Mouse (Mus musculus): ENCODE results near the gene Adrb1.
"Not testable (repeated sequence)": the region's sequence is repeated elsewhere in the genome, so short reads cannot be mapped to it uniquely, and the experiment has no call there.

Adrb1 gene

DNA sequence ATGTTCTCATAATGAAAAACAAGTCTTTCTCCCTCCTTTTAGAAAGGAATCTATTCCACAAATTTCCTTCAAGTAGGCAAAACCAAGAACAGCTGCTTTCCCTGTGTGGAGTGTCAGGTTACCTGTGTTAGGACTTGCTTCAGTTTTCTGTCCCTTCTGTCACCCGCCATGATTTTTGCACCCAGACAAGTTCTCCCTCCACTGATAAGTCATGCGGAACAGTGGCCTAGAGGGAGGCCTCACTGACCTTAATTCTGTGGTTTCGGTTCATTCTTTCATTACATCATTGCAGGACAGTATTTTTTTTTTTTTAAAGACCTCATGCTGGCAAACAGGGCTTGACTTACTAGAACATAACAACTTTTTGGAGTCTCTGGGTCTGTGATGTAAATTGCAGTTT, 27.3 kb downstream of the Adrb1 start:
- no peak for DNase-seq (ENCODE audit: low spot score in 2 of 2)

DNA sequence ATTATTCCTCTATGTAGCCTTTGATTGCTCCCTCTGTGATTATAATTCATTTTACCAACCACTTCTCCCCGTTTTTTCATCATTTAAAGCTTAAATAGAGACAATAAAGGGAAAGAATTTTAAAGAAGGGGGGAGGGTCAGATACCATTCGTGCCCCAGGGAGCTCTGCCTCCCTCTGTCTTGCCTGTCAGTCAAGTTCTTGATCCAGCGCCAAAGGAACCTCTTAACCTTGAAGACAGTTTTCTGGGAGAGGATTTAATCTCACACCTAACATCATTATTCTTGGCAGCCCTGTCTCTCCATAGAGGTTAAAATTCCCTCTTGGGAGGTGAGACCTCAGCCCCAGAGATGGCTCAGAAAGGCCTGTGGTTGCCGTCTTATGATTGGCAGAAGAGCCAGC, 28.7 kb downstream of the Adrb1 start:
- DNase-seq (ENCODE audit: low spot score in 2 of 2): no peak

DNA sequence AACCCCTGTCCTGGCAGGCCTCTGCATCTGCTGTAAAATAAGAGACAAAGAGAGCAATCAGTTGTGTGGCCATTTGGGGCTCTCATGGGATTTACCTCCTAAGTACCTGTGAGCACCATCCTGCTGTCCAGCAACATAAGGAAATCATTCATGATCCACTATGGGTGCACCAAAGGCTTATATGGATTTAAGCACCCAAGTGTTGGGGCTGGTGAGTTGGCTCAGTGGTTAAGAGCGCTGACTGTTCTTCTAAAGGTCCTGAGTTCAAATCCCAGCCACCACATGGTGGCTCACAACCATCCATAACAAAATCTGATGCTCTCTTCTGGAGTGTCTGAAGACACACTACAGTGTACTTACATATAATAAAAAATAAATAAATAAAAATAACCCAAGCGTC, 32.5 kb downstream of the Adrb1 start:
- not testable (repeated sequence) for DNase-seq (ENCODE audit: low spot score in 2 of 2)

DNA sequence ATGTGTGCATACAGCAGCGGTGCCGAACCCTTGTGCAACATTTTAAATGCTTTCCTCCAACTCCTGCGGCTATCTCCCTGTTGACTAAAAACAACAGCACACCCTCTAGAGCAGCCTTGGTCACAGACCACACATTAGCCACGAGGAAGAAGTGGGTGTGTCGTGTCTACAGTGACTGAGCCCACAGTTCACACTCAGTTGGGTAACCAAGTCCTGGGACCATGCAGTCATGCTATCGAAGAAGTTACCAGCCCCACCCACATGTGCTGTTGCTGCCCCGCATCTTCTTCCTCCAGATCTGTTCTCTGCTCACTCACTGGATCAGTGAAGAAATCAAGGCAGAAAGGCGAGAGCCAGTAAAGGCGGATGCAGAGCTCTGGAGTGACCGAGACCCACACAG, 34.4 kb downstream of the Adrb1 start:
- no peak for DNase-seq (ENCODE audit: low spot score in 2 of 2)

DNA sequence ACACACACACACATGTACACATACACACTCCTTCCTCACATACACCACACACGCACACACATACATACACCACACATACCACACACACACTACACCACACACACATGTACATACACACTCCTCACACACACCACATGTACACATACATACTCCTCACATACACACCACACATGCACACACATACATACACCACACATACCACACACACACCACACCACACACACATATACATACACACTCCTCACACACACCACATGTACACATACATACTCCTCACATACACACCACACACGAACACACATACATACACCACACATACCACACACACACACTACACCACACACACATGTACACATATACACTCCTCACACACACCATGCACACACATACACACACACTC, 36.3 kb downstream of the Adrb1 start:
- no peak for DNase-seq (ENCODE audit: low spot score in 2 of 2)

DNA sequence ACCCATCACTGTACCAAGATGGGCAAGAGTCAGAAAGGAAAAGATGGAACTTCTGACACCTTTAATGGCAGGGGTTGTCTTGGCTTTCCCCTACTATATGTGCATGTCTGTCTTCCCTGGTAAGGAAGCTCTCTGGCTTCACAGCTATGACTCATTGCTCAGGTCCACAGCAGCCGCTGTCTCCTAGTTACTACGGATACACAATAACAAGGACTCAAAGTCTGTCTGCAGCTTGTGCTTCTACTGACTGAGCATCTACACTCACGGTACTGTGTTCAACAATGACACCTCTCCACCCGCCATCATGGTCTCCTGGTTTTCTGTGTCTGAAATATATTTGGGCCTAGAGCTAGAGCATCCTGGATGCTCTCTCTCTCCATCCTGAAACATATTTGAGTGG, 37.7 kb downstream of the Adrb1 start:
- no peak for DNase-seq (ENCODE audit: low spot score in 2 of 2)

DNA sequence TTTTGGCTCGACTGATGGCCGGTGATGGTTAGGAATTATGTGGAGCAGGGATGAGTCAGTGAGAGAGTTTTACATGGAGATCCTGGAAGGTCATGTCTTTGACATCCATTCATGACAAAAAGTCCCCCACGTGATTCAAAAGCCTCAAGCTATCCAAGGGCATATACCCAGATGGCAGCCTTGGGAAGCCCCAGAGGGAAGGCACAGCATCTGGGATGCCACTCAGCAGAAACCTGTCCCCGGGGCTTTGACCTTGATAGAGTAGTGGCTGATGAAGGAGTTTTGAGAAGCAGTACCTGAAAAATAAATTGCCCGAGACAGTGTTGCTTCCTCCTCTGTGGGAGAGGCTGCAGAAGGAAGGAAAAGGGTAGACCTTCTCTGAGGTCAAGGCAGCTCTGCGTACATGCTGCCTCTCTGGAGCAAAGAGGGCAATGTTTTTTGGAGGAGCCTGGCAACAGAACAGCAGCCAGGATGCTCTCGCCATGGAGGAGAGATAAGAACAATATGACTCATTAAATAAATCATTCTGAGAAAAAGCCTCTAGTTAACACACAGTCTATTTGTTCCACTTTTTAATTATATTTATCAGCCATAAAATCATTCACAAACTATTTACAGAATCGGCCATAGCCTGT, 38.4 kb downstream of the Adrb1 start:
- no peak for DNase-seq (ENCODE audit: low spot score in 2 of 2)

DNA sequence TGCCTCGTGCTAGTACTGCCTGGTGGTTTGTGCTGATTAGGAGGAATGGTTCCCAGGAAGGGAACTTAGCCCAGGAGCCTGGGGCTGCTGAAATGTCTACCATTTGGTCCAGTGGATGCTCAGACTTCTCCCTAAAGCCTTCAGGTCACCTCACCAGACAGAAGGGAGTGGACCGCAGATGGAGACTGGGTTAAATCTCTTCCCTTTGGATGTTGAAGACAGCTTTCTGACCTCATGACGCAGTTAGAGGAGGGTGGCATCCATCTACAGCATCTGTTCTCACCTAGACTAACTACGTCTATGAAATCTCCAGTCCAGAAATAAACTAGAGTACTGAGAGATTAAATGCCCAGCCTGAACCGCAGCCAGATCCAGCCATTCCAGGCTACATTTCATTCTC, 39.1 kb downstream of the Adrb1 start:
- DNase-seq (ENCODE audit: low spot score in 2 of 2): no peak

DNA sequence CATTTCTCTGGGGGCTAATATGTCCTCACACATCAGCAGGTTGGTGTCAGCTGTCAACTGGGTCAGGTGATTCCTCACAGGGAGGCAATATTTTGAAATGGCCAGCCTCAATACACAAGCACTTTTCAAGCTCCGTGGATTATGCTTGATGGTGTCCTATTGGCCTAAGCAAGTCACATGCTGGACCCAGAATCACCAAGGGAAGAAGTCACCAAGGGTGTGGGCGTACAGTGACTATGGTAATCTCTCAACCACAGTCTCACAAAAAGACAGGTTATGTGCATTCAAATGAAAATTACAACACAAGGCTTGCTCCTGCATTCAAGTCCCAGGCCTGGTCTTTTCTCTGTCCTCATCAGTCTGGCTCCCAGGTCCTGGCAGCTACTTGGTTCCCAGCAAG, 39.7 kb downstream of the Adrb1 start:
- DNase-seq (ENCODE audit: low spot score in 2 of 2): no peak

DNA sequence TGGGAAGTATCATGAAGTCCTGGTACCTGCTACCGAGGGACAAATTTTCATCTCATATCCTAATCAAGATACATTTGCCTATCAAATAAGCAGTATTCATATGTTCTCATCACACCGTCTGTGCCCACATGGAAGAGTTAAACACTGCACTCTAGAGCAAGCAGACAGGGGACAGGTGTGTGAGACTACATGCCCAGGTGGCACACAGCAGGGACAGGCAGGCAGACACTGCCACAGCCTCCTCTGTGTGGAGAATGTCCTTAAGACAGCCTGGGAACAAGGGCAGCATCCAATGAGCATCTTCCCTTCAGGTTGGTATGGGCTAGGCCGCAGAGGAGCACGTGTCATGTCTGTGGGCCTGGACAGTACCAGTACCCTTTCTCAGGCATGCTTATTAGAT, 40.7 kb downstream of the Adrb1 start:
- no peak for DNase-seq (ENCODE audit: low spot score in 2 of 2)

DNA sequence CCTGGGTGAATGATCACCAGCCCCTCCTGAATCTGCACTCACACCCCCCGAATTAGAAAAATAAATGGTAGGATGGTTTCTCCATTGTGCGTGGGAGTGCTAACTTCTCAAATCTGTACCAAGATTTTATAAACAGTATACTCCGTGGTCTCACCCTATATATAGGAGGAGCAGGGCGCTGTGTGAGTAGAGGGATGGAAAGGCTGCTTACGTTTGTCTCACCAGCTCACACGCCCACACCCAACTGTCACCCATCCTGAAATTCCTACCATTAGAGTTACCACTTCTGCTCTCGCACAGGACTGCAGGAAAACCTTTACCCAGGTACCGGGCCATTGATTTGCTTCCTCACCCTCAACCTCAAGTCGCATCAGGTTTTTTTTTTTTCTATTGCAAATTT, 47.0 kb downstream of the Adrb1 start:
- DNase-seq (ENCODE audit: low spot score in 2 of 2): peak; percentile 40 to 79

DNA sequence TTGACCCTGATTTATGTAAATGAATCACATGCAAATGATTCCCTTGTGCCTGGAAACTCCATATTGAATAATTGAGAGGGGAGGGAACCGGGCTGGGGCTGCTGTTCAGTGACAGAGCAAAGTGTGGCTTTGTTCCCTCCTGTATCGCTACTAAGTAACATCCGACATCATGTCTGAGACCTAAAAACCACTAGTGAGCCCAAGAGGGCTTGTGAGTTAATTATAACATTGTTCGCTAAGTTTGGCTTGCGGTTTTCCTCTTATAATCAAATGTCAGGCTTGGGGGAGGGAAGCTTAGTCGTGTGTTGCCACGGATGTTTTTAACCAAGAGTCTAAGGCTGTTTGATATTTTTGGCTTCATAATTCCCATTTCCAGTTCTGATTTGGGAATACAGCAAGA, 50.2 kb downstream of the Adrb1 start:
- no peak for DNase-seq (ENCODE audit: low spot score in 2 of 2)

DNA sequence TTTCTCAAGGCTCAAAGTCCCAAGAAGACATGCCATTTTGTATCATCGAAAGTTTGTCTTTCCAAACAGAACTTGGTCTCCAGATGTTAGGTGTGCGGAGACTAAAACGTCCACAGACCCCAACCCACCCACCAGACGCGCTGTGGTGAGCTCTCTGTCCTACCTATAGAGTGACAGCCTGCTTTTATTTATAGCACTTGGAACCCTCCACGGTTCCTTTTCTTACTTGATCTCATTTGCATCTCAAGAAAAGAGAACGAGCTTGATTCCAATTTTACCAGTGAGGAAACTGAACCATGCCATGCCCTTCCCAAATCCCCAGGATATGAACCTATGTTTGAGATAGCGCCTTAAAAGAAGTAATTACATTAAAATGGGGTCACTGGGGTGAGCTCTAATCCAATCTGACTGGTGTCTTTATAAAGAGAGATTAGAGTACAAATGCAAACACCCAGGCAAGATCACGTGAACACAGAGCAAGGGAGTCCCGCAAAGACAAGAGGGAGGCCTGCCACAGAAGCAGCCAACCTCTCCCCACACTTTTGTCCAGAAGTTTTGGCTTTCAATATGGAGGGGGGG, 51.5 kb downstream of the Adrb1 start:
- DNase-seq (ENCODE audit: low spot score in 2 of 2): no peak

DNA sequence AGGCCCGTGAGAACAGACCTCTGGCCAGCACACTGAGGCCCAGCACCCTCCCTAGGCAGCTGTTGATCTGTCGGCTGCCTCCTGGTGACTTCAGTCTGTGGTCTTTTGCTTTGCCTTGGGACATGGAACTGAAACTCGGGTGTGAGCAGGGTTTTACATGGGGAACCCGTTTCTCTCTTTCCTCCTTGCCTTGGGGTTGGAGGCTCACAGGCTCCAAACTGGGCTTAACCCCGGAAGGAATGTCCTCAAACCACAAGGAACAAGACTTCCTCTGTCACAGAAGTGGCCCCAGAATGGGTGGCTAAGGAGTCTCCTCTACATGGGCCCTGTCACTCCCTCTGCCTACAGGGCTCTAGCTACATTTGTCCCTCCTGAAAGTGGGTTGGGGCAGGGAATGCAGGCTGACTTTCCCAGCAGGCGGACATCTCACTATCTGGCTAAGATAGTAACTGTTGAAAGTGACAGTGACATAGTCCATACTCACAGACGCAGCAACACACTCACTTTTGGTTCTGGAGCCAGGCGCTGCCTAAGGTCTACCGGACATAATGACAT, 52.5 kb downstream of the Adrb1 start:
- DNase-seq (ENCODE audit: low spot score in 2 of 2): no peak

DNA sequence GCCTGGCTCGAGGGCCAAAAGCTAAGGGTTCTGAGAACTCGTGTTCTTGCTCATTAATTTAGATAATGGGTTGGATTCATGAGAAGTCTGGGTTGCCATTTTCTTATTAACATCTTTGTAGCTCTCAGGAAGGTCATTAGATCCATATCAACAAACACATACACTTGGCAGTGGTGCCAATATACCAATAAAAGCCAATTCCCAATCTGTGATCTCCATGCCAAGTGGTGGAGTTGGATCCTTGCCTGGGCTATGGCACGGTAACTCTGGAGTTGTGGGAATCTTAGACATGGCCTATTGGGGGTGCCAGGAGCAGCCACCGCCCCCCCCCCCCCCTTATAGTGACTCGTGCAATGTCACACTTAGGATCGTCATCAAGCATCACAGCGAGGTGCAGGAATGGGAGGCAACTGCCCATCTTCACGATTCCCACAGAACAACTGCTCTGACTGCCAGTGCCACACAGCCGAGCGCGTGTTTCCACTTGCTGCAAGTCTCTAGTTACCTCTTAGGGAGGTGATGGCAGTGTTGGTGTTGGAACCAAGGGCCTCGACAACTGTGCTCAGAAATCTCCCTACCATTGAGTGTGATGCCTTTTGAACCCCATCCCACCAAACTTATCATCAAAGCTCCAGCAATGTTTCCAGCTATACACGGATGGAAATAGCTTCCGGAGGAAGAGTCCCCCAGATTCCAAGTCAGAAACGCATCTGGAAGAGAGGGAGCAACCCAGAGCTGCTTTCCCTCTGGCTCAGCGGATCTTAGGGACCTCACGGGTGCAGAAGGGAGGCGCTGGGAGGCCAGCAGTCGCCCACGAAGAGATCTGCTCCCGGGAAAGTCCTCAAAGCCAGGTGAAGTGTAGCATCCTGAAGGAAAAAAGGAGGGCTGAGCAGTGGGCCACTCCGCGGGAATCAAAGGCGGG, 53.2 kb downstream of the Adrb1 start:
- DNase-seq (ENCODE audit: low spot score in 2 of 2): no peak

DNA sequence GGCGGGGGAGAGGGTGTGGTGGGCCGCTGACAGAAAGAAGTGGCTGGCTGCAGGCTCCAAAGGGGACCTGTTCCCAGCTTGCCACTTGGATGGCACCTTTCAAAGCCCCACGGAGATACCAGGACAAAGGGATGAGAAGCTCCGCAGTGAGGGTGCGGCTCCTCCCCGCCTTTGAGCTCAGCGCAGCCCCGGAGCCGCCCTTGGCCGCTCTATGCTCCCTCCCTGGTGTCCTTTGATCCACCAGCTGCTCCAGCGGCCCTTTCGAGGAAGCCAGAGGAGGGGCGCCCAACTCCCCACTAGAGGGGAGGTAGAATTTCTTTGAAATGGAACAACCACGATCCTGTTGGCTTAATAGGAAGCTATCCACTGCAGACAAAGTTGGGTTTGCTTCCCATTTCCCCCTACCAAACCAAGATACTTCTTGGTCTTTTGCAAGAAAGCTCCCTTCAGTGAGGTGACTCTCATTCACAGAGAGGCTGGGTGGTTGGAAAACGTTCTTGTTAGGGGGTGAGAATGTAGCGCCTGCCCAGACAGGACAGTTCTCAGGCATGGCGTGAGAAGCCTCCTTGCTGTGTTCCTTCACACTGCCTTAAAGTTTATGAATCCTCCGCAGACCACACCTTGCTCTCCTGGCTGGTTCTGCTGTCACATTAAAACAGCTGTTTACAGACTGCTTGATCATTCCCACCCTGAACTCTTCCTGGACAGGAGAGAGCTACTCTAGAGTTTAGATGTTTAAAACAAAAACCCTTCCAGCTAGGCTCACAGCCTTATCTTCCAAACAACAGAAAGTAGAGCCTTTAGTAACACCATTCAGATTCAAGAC, 54.1 kb downstream of the Adrb1 start:
- DNase-seq (ENCODE audit: low spot score in 2 of 2): no peak

DNA sequence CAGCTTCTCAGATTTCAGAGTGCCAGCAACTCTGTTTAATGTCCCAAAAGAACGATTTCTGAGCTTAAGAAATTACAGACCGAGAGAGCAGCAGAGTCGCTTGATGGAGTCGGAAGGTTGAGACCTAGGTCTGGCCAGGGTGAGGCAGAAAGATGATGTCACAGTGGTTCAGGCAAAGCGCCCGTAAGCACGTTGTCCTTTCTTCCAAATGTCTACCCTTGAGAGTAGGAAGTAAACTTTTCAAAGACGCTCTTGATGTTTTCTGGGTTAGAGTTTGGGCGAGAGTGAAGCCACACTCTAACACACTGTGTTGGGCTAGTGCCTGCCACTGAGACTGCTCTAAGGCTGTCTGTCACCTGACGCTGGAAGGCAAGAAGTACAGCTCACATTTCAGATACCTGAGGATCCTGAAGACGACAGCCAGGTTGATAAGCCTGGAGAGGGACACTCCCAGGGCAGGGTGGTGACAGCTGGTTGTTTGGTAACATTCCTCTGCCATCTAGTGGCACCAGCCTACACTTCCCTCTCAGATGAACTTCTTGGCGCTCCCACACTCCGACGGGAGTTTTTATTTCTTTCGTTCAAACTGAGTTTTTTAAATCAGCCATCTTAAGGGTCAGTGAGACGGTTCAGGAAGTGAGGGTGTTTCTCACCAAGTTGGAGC, 54.9 kb downstream of the Adrb1 start:
- DNase-seq (ENCODE audit: low spot score in 2 of 2): peak in 1 of 2 experiments; percentile 53

DNA sequence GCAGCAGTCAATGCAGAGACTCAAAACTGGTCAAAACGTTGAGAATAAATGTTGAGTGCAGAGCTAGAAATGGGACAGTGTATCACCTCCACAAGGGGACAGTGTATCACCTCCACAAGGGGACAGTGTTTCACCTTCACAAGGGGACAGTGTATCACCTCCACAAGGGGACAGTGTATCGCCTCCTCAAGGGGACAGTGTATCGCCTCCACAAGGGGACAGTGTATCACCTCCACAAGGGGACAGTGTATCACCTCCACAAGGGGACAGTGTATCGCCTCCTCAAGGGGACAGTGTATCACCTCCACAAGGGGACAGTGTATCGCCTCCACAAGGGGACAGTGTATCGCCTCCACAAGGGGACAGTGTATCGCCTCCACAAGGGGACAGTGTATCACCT, 56.5 kb downstream of the Adrb1 start:
- not testable (repeated sequence) for DNase-seq (ENCODE audit: low spot score in 2 of 2)

All from frontal cortex, postnatal 36 days (tissue).